Mouse (Mus musculus) heart, embryonic 16.5 days (tissue): Measurements from ENCODE around the gene Nfia. TPM values are rescaled to one million over a fixed set of nuclear protein-coding genes. Genes with fewer than 3 reads are reported as not detected.

Experiments used
- ATAC-seq: fragments of 200-750 bp; cut with Nextera tagmentation; replicated peaks from 2 replicates; pipeline ENCODE4 v1.8.0; 2017; ENCODE audit warnings: moderate number of reproducible peaks; ENCODE audit not compliant: insufficient read depth, low FRiP score; ENCODE audit errors: extremely low read depth
- H3K27ac ChIP-seq: fragments of 300-500 bp; sonication (generic); 2 replicates; pipeline ENCODE4 v1.5.1; 2014; ENCODE audit warnings: mild to moderate bottlenecking, low read length, control low read depth, moderate library complexity
- H3K27me3 ChIP-seq: fragments of 300-500 bp; sonication (generic); 2 replicates; pipeline ENCODE4 v1.6.1; 2014; ENCODE audit warnings: low read length, mixed read lengths; ENCODE audit not compliant: control insufficient read depth, insufficient read depth
- H3K36me3 ChIP-seq: fragments of 300-500 bp; sonication (generic); 2 replicates; pipeline ENCODE4 v1.6.1; 2014; ENCODE audit not compliant: control insufficient read depth, insufficient read depth
- H3K4me1 ChIP-seq: fragments of 300-500 bp; sonication (generic); 2 replicates; pipeline ENCODE4 v1.6.1; 2014; ENCODE audit warnings: low read length, mixed read lengths; ENCODE audit not compliant: control insufficient read depth, insufficient read depth
- H3K4me2 ChIP-seq: fragments of 300-500 bp; sonication (generic); 2 replicates; pipeline ENCODE4 v1.6.1; 2014; ENCODE audit warnings: low read depth, mild to moderate bottlenecking, control low read depth, low read length
- H3K4me3 ChIP-seq: fragments of 300-500 bp; sonication (generic); 2 replicates; pipeline ENCODE4 v1.5.1; 2014; ENCODE audit warnings: mild to moderate bottlenecking, control low read depth, low read length
- H3K9ac ChIP-seq: fragments of 300-500 bp; sonication (generic); 2 replicates; pipeline ENCODE4 v1.6.1; 2014; ENCODE audit warnings: low read length, control low read depth
- H3K9me3 ChIP-seq: fragments of 300-500 bp; sonication (generic); replicated peaks from 2 replicates; pipeline ENCODE4 v1.6.1; 2016; ENCODE audit warnings: low read length; ENCODE audit not compliant: control insufficient read depth
- WGBS: fragments of 180-500 bp; shearing (Covaris S2); extraction: QIAGEN DNeasy Blood & Tissue Kit; methylation state at CpG from one replicate; pipeline ENCODE4 v1.1.7; 2014; 5-methylcytosine and 5-hydroxymethylcytosine counted together
- polyA plus RNA-seq: library from polyadenylated mRNA; unstranded; fragments of >200 nt; fragmentation: Nextera tagmentation; extraction: Ambion mirVana; gene quantifications from 2 replicates; pipeline ENCODE4 v1.2.1, GENCODE M21; 2015

Nfia gene
- polyA plus RNA-seq, 1 experiment from 2014 or later = 37.3 TPM

- H3K4me2 ChIP-seq = no peak overlapping the region
- H3K4me3 ChIP-seq = no peak overlapping the region
- H3K9ac ChIP-seq = no peak overlapping the region
- peaks cover 3% of the 10 kb centered on the region; the same call in 1 of the 2 replicates for H3K36me3 ChIP-seq
- H3K27me3 ChIP-seq = no peaks in the 10 kb centered on the region
- 85% methylated on average over 12 of the region's 12 CpGs for WGBS
- H3K27ac ChIP-seq = no peak overlapping the region
- no peak for ATAC-seq
- peaks cover 3% of the 10 kb centered on the region; the same call in 1 of the 2 replicates for H3K4me1 ChIP-seq
- H3K9me3 ChIP-seq = no peaks in the 10 kb centered on the region
These were observed 284.7 kb downstream of the Nfia start for GRCm38 (mm10) chr4:98057246-98057645.

GRCm38 (mm10) chr4:98057721-98058120 lies 285.2 kb downstream of the Nfia start:
- no peak for ATAC-seq

GRCm38 (mm10) chr4:98058182-98058581 lies 285.6 kb downstream of the Nfia start:
- peaks cover 3% of the 10 kb centered on the region; the same call in 1 of the 2 replicates for H3K4me1 ChIP-seq
- H3K36me3 ChIP-seq = peaks cover 3% of the 10 kb centered on the region
- H3K9ac ChIP-seq = no peak overlapping the region
- no peaks in the 10 kb centered on the region for H3K9me3 ChIP-seq
- no peaks in the 10 kb centered on the region for H3K27me3 ChIP-seq
- no peak for ATAC-seq
- no peak overlapping the region; the same call in 1 of the 2 replicates for H3K27ac ChIP-seq
- no peak overlapping the region for H3K4me3 ChIP-seq
- H3K4me2 ChIP-seq = no peak overlapping the region

More at GRCm38 (mm10) chr4:98057721-98058120, 285.2 kb downstream of the Nfia start:
- Histone ChIP-seq H3K4me2 (no peak overlapping the region), H3K9ac (no peak overlapping the region), H3K27ac (no peak overlapping the region; the same call in 1 of the 2 replicates), H3K9me3 (no peaks in the 10 kb centered on the region), H3K36me3 (peaks cover 3% of the 10 kb centered on the region; the same call in 1 of the 2 replicates), H3K4me3 (no peak overlapping the region), H3K27me3 (no peaks in the 10 kb centered on the region), H3K4me1 (peaks cover 3% of the 10 kb centered on the region; the same call in 1 of the 2 replicates)
- WGBS = 63% methylated on average over 4 of the region's 4 CpGs

GRCm38 (mm10) chr4:98060601-98061000 lies 288.1 kb downstream of the Nfia start:
- no peaks in the 10 kb centered on the region for H3K9me3 ChIP-seq
- H3K36me3 ChIP-seq = peaks cover 12% of the 10 kb centered on the region
- H3K27me3 ChIP-seq = no peaks in the 10 kb centered on the region
- ATAC-seq = no peak
- 0 out of 2 replicates have a peak overlapping the region, but pooled peaks have one; percentile 16 for H3K27ac ChIP-seq
- 27% methylated on average over 1 of the region's 1 CpGs for WGBS
- no peak overlapping the region for H3K9ac ChIP-seq
- peaks cover 3% of the 10 kb centered on the region; the same call in 1 of the 2 replicates for H3K4me1 ChIP-seq
- no peak overlapping the region for H3K4me2 ChIP-seq
- H3K4me3 ChIP-seq = no peak overlapping the region

- no peaks in the 10 kb centered on the region for H3K9me3 ChIP-seq
- peaks cover 14% of the 10 kb centered on the region for H3K36me3 ChIP-seq
- H3K9ac ChIP-seq = no peak overlapping the region
- 36% methylated on average over 1 of the region's 1 CpGs for WGBS
- no peak overlapping the region for H3K4me2 ChIP-seq
- no peak overlapping the region for H3K27ac ChIP-seq
- no peak overlapping the region for H3K4me3 ChIP-seq
- peaks cover 3% of the 10 kb centered on the region; the same call in 1 of the 2 replicates for H3K4me1 ChIP-seq
- no peak for ATAC-seq
- no peaks in the 10 kb centered on the region for H3K27me3 ChIP-seq
These were observed 288.6 kb downstream of the Nfia start for GRCm38 (mm10) chr4:98061086-98061485.

GRCm38 (mm10) chr4:98063280-98063679 lies 290.7 kb downstream of the Nfia start:
- H3K27ac ChIP-seq = no peak overlapping the region
- H3K36me3 ChIP-seq = peaks cover 14% of the 10 kb centered on the region
- no peak overlapping the region for H3K9ac ChIP-seq
- no peaks in the 10 kb centered on the region for H3K9me3 ChIP-seq
- H3K4me2 ChIP-seq = no peak overlapping the region
- no peaks in the 10 kb centered on the region for H3K27me3 ChIP-seq
- H3K4me1 ChIP-seq = peaks cover 3% of the 10 kb centered on the region; the same call in 1 of the 2 replicates
- ATAC-seq = no peak
- H3K4me3 ChIP-seq = no peak overlapping the region
- WGBS = 73% methylated on average over 3 of the region's 3 CpGs

GRCm38 (mm10) chr4:98076106-98076505 lies 303.6 kb downstream of the Nfia start:
- H3K36me3 ChIP-seq = peaks cover 6% of the 10 kb centered on the region; the same call in 1 of the 2 replicates
- no peak overlapping the region for H3K9ac ChIP-seq
- H3K27me3 ChIP-seq = no peaks in the 10 kb centered on the region
- WGBS = 57% methylated on average over 7 of the region's 7 CpGs
- no peak overlapping the region for H3K4me2 ChIP-seq
- H3K9me3 ChIP-seq = no peaks in the 10 kb centered on the region
- H3K4me3 ChIP-seq = no peak overlapping the region
- peaks cover 3% of the 10 kb centered on the region; the same call in 1 of the 2 replicates for H3K4me1 ChIP-seq
- H3K27ac ChIP-seq = no peak overlapping the region
- no peak for ATAC-seq

GRCm38 (mm10) chr4:98076624-98077023 lies 304.1 kb downstream of the Nfia start:
- Histone ChIP-seq H3K9ac (no peak overlapping the region), H3K27ac (no peak overlapping the region), H3K36me3 (peaks cover 6% of the 10 kb centered on the region; the same call in 1 of the 2 replicates), H3K4me2 (no peak overlapping the region), H3K4me1 (peaks cover 3% of the 10 kb centered on the region; the same call in 1 of the 2 replicates), H3K9me3 (no peaks in the 10 kb centered on the region), H3K27me3 (no peaks in the 10 kb centered on the region), H3K4me3 (no peak overlapping the region)
- WGBS = 47% methylated on average over 7 of the region's 7 CpGs
- ATAC-seq = no peak

GRCm38 (mm10) chr4:98080586-98080985 lies 308.1 kb downstream of the Nfia start:
- Histone ChIP-seq H3K4me2 (no peak overlapping the region), H3K9me3 (no peaks in the 10 kb centered on the region), H3K4me3 (no peak overlapping the region), H3K36me3 (peaks cover 6% of the 10 kb centered on the region; the same call in 1 of the 2 replicates), H3K27me3 (no peaks in the 10 kb centered on the region), H3K27ac (no peak overlapping the region), H3K4me1 (peaks cover 3% of the 10 kb centered on the region; the same call in 1 of the 2 replicates), H3K9ac (no peak overlapping the region)
- 31% methylated on average over 1 of the region's 1 CpGs for whole genome bisulfite sequencing
- ATAC-seq = no peak
